Mouse (Mus musculus): ENCODE measurements around the gene Pif1. TPM values are rescaled to one million over a fixed set of nuclear protein-coding genes. Genes with fewer than 3 reads are reported as not detected.
A peak's percentile ranks its signal among the peaks of the same experiment; 100 is the strongest.

Pif1 gene
- 16.1 and 17.0 TPM in 2 replicates for polyA plus RNA-seq (2015; fragmentation: Nextera tagmentation; extraction: Ambion mirVana)

DNA sequence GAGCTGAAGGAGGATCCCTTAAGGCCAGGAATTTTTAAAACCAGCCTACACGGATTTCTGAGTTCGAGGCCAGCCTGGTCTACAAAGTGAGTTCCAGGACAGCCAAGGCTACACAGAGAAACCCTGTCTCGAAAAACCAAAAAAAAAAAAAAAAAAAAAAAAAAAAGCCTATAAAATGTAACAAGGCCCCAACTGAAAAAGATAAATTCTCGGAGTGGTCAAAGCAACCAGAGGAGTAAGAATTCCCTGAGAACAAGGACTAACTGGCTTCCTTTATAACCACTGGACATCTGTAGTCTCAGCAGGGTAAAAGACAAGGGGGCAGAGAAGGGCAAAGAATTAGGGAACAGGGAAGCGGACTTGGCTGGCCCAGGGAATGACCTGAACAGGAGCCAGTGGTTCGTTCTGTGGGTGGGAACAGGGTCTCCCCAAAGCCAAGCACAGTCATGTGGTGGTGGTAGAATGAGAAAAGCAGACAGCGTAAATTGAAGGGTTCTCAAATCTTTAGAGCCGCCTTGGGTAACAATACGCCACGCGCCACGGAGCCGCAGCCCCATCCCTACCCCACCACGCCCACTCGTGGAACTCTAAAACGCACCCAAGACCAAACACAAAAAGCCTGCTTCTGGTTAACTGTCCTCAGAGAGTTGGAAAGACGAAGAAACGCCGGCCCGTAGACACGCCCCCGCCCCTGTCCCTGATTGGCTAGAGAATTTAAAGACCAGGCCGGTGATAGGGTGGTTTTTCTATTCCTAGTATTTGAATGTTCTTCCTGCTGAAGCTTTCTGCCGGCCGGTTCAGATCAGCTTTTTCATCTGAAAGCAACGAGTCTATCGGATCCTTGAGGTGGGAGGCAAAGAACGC, at the start of gene Pif1:
Pif1 (plus strand) TSS at position 755 of the 864 bp plus-strand sequence.
- Histone ChIP-seq H3K27me3 (ENCODE audit: control insufficient read depth, insufficient read depth, low read depth, low read length) (no peaks in the 10 kb centered on the region), H3K27ac (ENCODE audit: low read length) (peak within 1 kb of the TSS; percentile 43; the same call in 1 of the 2 replicates), H3K9me3 (ENCODE audit: control insufficient read depth, low read length) (no peaks in the 10 kb centered on the region), H3K4me3 (ENCODE audit: low read length) (peak within 1 kb of the TSS; percentile 72), H3K36me3 (ENCODE audit: control insufficient read depth, insufficient read depth, low read length) (0 out of 2 replicates have a peak, but pooled peaks cover 5% of the 10 kb centered on the region), H3K9ac (ENCODE audit: low read length) (peak within 1 kb of the TSS; percentile 75), H3K4me2 (ENCODE audit: low read depth, low read length) (peak within 1 kb of the TSS; percentile 97), H3K4me1 (replicated peaks; ENCODE audit: control insufficient read depth, insufficient read depth, low read length) (peaks cover 23% of the 10 kb centered on the region)
- ATAC-seq (ENCODE audit: low read depth): peak; percentile 92
- WGBS: 9% methylated on average over 28 of the region's 28 CpGs

DNA sequence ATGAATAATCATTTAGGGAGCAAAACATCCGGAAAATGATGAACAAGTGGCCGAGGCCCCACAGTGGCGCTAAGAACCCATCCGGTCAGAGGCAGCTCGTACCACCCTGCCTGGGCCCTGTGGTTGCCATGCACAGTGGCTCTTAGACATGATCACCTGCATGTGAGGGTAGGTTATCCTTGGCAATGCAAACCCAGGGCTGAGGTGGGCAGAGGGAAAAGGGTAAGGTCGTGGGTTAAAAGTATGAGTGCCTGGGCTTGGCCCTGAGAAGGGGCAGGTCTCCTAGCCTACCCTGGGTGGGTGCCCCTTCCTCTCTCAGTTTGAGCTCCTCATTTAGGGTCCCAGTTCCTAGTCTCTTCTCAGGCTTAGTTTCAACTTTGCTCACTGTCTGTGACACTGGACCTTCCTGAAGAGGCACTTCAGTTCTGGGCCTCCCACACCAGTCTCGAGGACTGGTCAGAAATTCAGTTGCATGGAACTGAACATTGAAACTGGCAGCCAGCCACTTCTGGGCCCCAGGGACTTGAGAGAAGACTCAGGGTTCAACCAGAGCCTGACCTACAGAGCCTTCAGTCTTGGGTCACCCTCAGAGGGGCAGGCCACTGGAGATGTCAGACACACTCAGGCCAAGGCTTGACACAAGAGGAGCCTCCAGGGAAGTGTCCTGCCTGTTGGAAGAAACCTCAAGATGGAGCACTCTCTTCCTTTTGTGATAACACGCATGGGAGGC, 48.9 kb upstream of the Pif1 start:
- Histone ChIP-seq H3K9me3 (ENCODE audit: control insufficient read depth, low read length) (no peaks in the 10 kb centered on the region), H3K9ac (ENCODE audit: low read length) (no peak overlapping the region), H3K27ac (ENCODE audit: low read length) (no peak overlapping the region), H3K36me3 (ENCODE audit: control insufficient read depth, insufficient read depth, low read length) (no peaks in the 10 kb centered on the region), H3K4me1 (replicated peaks; ENCODE audit: control insufficient read depth, insufficient read depth, low read length) (peaks cover 6% of the 10 kb centered on the region; the same call in 1 of the 2 replicates), H3K4me2 (ENCODE audit: low read depth, low read length) (no peak overlapping the region), H3K27me3 (ENCODE audit: control insufficient read depth, insufficient read depth, low read depth, low read length) (no peaks in the 10 kb centered on the region), H3K4me3 (ENCODE audit: low read length) (no peak overlapping the region)
- ATAC-seq (ENCODE audit: low read depth): no peak
- WGBS: 78% methylated on average over 8 of the region's 8 CpGs

DNA sequence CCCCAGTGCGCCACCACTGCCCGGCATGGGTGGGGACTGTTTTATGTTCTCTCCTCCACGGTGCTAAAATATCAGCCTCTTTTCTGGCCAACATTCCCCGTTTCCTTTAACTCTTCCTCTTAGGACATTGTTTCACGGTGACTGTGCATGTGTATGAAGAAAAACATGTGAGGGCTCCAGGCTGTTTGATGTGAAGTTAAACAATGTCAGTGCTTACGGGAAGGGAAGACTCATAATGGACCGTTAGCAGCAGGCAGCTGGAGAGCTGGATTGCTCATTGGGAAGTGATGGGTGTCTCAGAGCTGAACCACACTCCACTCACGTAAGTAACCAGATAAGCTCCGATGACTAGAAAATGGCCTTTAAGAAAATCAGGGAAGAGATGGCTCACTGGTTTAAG, 47.3 kb upstream of the Pif1 start:
- Histone ChIP-seq H3K4me1 (replicated peaks; ENCODE audit: control insufficient read depth, insufficient read depth, low read length) (peaks cover 6% of the 10 kb centered on the region; the same call in 1 of the 2 replicates), H3K9ac (ENCODE audit: low read length) (no peak overlapping the region), H3K4me3 (ENCODE audit: low read length) (no peak overlapping the region), H3K36me3 (ENCODE audit: control insufficient read depth, insufficient read depth, low read length) (no peaks in the 10 kb centered on the region), H3K9me3 (ENCODE audit: control insufficient read depth, low read length) (no peaks in the 10 kb centered on the region), H3K27ac (ENCODE audit: low read length) (no peak overlapping the region), H3K4me2 (ENCODE audit: low read depth, low read length) (no peak overlapping the region), H3K27me3 (ENCODE audit: control insufficient read depth, insufficient read depth, low read depth, low read length) (no peaks in the 10 kb centered on the region)
- 60% methylated on average over 9 of the region's 9 CpGs for WGBS
- ATAC-seq (ENCODE audit: low read depth): no peak

DNA sequence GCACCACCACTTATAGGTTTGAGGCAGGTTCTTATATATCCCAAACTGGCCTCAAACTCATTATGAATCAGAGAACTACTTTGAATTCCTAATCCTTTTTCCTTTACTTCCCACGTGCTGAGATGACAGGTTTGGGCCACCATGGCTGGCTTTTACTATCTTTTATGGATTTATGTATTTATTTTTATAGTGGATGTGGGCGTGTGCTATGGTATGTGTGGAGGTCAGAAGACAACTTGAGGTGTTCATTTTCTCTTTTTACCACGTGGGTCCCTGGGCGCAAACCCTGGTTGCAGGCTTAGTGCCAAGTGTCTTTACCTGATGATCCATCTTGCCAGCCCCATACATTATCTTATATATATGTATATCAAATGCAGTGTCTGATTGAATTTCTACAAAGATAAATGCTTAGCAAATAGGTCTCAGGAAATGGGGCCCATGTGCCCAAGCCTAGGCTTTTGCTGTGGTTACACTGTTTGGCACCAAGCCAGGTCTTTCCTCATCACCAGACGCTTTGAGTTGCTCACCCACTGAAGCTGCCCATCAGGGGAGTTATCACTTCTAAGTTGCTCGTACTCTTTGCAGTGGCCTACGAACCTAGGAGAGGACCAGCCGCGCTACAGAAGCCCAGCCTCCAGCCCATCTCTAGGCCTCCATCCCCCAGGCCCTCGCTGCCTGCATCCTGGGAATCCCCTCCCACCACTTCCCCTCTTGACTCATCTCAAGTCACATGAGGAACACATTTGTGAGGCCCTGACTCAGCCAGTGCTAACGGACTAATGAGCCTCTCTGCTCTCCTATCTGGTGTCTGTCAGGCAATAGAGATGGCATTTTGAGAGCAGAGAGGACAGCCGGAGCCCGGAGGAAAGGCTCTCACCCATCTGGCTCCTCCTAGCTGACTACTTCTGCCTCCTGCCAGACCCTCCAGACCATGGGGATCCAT, 45.6 kb upstream of the Pif1 start:
- Histone ChIP-seq H3K4me1 (replicated peaks; ENCODE audit: control insufficient read depth, insufficient read depth, low read length) (peaks cover 9% of the 10 kb centered on the region; the same call in 1 of the 2 replicates), H3K27me3 (ENCODE audit: control insufficient read depth, insufficient read depth, low read depth, low read length) (no peaks in the 10 kb centered on the region), H3K9ac (ENCODE audit: low read length) (no peak overlapping the region), H3K9me3 (ENCODE audit: control insufficient read depth, low read length) (no peaks in the 10 kb centered on the region), H3K4me2 (ENCODE audit: low read depth, low read length) (no peak overlapping the region), H3K36me3 (ENCODE audit: control insufficient read depth, insufficient read depth, low read length) (no peaks in the 10 kb centered on the region), H3K4me3 (ENCODE audit: low read length) (no peak overlapping the region), H3K27ac (ENCODE audit: low read length) (peak overlapping the region; percentile 67)
- WGBS: 40% methylated on average over 13 of the region's 13 CpGs
- ATAC-seq (ENCODE audit: low read depth): peak; percentile 72

DNA sequence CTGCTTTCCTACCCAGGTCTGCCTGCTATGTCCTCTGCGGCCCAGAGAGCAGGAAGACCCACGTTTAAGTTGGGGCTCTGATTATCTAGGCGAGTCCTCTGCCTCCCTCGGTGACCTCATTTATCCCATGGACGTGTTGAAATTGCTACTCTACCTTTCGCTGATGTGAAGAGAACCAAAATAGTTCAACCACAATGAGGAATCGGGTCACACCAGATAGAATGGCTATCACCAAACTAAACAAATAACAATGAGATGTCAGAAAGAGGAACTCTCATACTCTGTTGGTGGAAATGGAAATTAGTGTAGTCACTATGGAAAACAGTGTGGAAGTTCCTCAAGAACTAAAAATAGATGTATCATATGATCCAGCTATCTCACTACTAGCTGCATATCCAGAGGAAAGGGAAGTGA, 44.8 kb upstream of the Pif1 start:
- Histone ChIP-seq H3K9me3 (ENCODE audit: control insufficient read depth, low read length) (no peaks in the 10 kb centered on the region), H3K4me3 (ENCODE audit: low read length) (no peak overlapping the region), H3K4me1 (replicated peaks; ENCODE audit: control insufficient read depth, insufficient read depth, low read length) (peaks cover 11% of the 10 kb centered on the region), H3K4me2 (ENCODE audit: low read depth, low read length) (no peak overlapping the region), H3K27me3 (ENCODE audit: control insufficient read depth, insufficient read depth, low read depth, low read length) (no peaks in the 10 kb centered on the region), H3K9ac (ENCODE audit: low read length) (no peak overlapping the region), H3K27ac (ENCODE audit: low read length) (peak overlapping the region; percentile 67), H3K36me3 (ENCODE audit: control insufficient read depth, insufficient read depth, low read length) (no peaks in the 10 kb centered on the region)
- ATAC-seq (ENCODE audit: low read depth): no peak
- WGBS: 68% methylated on average over 7 of the region's 7 CpGs

DNA sequence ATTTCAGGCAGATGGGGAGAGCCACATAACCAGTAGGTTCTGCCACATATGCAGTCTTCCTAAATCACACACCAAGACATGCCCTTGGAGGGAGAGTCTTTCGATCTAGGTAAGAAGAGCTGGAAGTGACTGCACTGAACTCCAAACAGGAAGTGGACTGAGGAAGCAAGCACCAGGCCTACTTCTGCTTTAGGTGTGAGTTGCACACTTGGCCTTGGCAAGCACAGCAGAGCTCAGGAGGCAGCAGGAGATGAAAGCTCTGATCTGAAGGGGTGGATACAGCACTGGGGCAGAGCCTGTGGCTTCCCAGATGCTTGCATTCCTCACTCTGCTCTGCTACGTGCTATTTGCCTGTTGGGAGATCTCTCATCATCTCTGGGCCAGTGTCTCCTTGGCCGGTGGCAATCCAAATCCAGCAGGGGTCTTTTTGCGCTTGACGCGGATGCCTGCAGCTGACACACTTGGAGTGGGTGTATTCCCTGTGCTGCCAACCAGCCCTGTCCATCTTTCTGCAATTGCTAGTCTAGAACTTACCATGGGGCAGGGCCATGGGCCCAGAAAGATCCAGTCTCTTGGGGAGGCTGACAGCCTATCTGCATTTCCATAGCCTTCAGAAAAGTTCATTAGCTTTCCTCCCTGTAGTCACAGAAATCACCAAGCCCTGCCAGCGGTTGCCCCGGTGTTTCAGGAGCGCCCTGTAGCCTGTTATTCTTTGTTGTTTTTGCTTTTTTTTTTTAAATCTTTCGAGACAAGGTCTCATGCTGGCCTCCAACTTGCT, 41.1 kb upstream of the Pif1 start:
- Histone ChIP-seq H3K27me3 (ENCODE audit: control insufficient read depth, insufficient read depth, low read depth, low read length) (no peaks in the 10 kb centered on the region), H3K4me2 (ENCODE audit: low read depth, low read length) (no peak overlapping the region), H3K4me3 (ENCODE audit: low read length) (no peak overlapping the region), H3K9me3 (ENCODE audit: control insufficient read depth, low read length) (no peaks in the 10 kb centered on the region), H3K27ac (ENCODE audit: low read length) (0 out of 2 replicates have a peak overlapping the region, but pooled peaks have one; percentile 2), H3K36me3 (ENCODE audit: control insufficient read depth, insufficient read depth, low read length) (no peaks in the 10 kb centered on the region), H3K4me1 (replicated peaks; ENCODE audit: control insufficient read depth, insufficient read depth, low read length) (peaks cover 23% of the 10 kb centered on the region), H3K9ac (ENCODE audit: low read length) (no peak overlapping the region)
- no peak for ATAC-seq (ENCODE audit: low read depth)
- WGBS: 66% methylated on average over 10 of the region's 10 CpGs

DNA sequence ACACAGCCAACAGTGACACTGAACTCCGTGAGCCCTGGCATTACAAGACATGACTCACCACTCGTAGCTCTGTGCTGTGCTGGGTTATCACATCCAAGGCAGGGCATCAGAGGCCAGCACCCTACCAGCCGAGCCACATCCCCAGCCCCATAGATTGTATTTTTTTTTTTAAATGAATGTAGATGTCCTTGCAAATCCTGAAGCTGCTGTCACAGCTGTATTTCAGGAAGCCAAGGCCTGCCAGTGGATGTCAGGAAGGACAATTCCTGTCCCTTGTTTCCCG, 40.6 kb upstream of the Pif1 start:
- H3K4me2 ChIP-seq (ENCODE audit: low read depth, low read length): no peak overlapping the region
- no peaks in the 10 kb centered on the region for H3K9me3 ChIP-seq (ENCODE audit: control insufficient read depth, low read length)
- H3K9ac ChIP-seq (ENCODE audit: low read length): no peak overlapping the region
- ATAC-seq (ENCODE audit: low read depth): no peak
- no peak overlapping the region for H3K4me3 ChIP-seq (ENCODE audit: low read length)
- H3K27ac ChIP-seq (ENCODE audit: low read length): no peak overlapping the region
- H3K36me3 ChIP-seq (ENCODE audit: control insufficient read depth, insufficient read depth, low read length): no peaks in the 10 kb centered on the region
- 53% methylated on average over 4 of the region's 4 CpGs for WGBS
- H3K27me3 ChIP-seq (ENCODE audit: control insufficient read depth, insufficient read depth, low read depth, low read length): no peaks in the 10 kb centered on the region
- H3K4me1 ChIP-seq (replicated peaks; ENCODE audit: control insufficient read depth, insufficient read depth, low read length): peaks cover 27% of the 10 kb centered on the region

DNA sequence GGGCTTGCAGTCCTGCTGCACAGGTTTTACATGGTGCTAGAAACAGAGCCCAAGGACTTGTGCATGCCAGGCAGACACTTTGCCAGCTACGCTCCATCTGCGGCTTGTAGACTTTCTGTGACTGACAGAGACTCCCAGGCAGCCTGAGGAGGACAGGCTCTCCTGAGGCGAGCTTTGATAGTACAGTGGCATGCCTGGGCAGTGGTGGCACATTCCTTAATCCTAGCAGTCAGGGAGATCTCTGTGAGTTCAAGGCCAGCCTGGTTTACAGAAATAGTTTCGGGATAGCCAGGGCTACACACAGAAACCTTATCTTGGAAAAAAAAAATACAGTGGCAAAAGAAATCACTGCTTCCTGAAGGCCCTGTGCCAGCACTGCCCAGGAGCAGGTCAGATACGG, 39.8 kb upstream of the Pif1 start:
- Histone ChIP-seq H3K4me2 (ENCODE audit: low read depth, low read length) (no peak overlapping the region), H3K9me3 (ENCODE audit: control insufficient read depth, low read length) (no peaks in the 10 kb centered on the region), H3K4me3 (ENCODE audit: low read length) (no peak overlapping the region), H3K27ac (ENCODE audit: low read length) (peak overlapping the region; percentile 21; the same call in 1 of the 2 replicates), H3K36me3 (ENCODE audit: control insufficient read depth, insufficient read depth, low read length) (no peaks in the 10 kb centered on the region), H3K4me1 (replicated peaks; ENCODE audit: control insufficient read depth, insufficient read depth, low read length) (peaks cover 24% of the 10 kb centered on the region), H3K27me3 (ENCODE audit: control insufficient read depth, insufficient read depth, low read depth, low read length) (no peaks in the 10 kb centered on the region), H3K9ac (ENCODE audit: low read length) (no peak overlapping the region)
- ATAC-seq (ENCODE audit: low read depth): no peak
- 68% methylated on average over 5 of the region's 5 CpGs for WGBS
